Mouse (Mus musculus) CD4-positive, CD25-positive, alpha-beta regulatory T cell, adult 4 months (primary cell): ENCODE data around the gene Wfdc1. TPM values are rescaled to one million over a fixed set of nuclear protein-coding genes. Genes with fewer than 3 reads are reported as not detected.

Source experiments
- ATAC-seq: one replicate; pipeline ENCODE4 v1.8.0; 2017
- polyA plus RNA-seq, 2 experiments: library from polyadenylated mRNA; unstranded; fragments of 100-300 nt; shearing (Covaris generic); gene quantifications; one replicate each; pipeline ENCODE4 v1.2.1; 2017

The Wfdc1 gene
- polyA plus RNA-seq, 2 experiments from 2014 or later: not detected

- no peak for ATAC-seq
Observed at GRCm38 (mm10) chr8:119694696-119695095, 28.5 kb downstream of the Wfdc1 start.

DNA sequence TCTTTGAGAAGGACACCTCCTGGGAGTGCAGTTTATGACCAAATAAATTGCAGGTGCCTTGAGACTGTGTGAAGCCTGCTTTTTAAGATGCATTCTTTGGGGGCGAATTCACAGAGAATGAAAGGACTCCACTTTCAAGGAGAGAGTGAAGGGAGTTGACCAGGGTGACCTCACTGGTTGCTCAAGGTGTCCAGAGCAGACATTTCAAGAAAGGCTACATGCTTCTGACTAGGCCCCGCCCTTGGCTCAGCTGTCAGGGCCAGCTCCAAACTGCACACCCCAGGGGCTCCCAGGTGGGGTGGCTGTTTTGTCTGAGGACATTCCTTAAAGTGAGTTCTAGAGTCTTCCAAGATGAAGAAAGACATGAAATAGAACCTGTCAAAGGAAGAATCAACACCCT, 31.0 kb downstream of the Wfdc1 start:
- no peak for ATAC-seq

- no peak for ATAC-seq
Observed at GRCm38 (mm10) chr8:119698960-119699359, 32.8 kb downstream of the Wfdc1 start.

DNA sequence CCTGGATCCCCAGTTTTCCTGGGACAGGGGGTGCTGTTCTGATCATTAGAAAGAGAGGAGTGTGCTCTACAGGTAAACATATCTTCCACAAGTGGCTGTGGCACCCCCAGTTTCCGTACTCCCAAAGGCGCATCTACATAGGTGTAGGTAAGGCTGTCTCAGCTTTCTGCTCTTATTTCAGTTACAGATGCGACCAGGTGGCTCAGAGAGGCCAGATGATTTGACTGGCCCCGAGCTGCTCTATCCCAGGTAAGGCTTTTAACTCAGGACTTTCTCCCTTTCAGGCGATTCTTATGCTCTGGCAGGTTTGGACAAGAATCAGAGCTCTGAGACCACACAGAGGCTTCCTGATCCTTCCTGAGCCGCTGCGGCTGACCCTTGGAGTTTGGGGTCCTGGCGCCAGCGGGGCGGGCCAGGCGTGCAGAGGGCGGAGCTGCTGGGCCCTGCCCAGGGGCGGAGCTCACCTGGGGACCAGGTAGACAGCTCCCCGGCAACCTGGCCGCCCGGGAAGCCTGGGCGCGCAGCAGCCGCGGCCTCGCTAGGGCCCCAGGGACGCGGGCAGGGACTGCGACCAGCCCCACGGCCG, 33.5 kb downstream of the Wfdc1 start, which contains the start of gene Atp2c2:
Atp2c2 (plus strand) TSS at position 461 of the 586 bp plus-strand sequence.
- no peak for ATAC-seq

- ATAC-seq: no peak
Observed at GRCm38 (mm10) chr8:119702965-119703364, 36.8 kb downstream of the Wfdc1 start.

DNA sequence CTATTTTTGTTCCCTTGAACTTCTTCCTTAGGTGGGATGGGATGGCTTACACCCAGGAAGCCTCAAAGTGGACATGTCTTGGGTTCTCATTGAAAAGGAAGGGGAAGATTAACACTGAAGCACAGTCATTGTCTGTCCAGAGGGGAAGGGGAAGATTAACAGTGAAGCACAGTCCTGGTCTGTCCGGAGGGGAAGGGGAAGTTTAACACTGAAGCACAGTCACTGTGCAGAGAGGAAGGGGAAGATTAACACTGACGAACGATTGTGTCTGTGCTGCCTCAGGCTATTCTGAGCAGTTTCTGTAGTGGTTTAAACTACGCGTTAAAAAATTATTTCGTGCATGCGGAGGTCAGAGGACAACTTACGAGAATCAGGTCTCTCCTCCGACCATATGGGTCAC, 41.0 kb downstream of the Wfdc1 start:
- ATAC-seq: no peak

DNA sequence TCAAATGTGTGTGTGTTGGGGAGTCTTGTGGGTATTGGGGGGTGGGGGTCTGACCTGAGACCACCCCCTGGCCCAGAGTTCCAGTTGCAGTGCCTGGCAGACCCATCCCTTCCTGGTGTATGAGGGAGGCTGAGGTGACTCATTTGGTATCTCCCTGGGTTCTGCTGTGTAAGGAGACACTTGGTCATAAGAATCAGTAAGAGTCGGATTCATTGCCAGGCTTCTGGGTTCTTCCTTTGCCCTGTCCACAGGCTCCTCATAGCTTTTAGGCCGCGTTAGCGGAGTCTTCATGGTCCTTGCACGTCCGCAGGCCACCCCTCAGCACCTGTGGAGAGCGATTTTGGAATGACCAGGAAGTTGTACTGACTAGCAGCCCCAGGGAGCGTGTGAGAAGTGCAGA, 42.3 kb downstream of the Wfdc1 start:
- no peak for ATAC-seq

DNA sequence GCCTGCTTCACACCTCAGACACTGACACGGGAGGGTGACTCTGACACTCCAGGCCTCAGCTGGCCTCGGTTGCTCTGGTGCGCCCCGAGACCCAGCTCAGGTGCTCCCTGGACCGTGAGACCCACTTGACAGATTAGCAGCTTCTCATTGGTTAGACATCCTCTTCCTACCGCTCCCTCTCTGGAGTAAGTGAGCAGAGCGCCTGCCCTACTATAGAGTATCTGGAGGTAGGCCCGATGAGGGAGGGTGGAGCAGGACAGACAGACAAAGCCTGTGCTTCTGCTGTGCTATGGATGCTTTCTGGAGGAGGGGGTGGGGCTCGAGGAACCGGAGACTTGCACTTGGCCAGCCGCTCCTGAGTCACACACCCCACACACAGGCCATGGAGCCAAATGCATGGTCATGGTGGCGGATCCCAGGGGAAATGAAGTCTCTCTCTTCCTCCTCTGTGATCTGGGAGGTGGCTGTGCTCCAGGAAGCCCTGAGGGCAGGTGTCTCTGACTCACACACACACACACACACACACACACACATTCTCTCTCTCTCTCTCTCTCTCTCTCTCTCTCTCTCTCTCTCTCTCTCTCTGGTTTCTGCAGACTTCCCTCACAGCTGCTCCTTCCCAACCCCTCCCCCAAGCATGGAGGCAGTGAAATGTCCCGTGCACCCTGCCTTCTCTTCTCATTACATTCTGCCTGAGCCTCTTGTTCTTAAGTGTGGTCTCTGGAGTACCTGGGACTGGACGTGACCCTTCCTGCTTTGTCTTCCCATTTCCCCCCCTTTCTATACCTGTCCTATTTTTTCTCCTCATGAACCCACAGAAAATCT, 42.9 kb downstream of the Wfdc1 start:
- no peak for ATAC-seq

GRCm38 (mm10) chr8:119709703-119710093, 43.5 kb downstream of the Wfdc1 start:
- no peak for ATAC-seq

DNA sequence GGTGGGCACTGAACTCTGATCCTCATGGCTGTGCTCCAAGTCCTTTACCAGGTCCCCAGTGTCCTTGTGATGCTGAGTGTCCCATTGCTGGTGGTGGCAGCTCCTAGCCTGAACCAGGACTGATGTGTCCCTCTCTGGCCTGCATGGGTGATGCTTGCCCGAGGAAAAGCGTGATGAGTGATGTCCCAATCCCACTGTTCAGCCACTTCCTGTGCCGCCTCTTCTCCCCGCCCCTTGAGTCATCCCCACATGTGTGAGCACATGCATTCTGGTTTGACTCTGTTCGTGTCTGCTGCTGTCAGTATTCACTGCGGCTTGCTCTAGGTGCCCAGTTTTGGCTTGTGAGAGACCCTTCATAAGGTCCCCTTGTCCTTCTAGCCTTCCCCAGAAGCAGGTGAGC, 46.1 kb downstream of the Wfdc1 start:
- ATAC-seq: no peak

DNA sequence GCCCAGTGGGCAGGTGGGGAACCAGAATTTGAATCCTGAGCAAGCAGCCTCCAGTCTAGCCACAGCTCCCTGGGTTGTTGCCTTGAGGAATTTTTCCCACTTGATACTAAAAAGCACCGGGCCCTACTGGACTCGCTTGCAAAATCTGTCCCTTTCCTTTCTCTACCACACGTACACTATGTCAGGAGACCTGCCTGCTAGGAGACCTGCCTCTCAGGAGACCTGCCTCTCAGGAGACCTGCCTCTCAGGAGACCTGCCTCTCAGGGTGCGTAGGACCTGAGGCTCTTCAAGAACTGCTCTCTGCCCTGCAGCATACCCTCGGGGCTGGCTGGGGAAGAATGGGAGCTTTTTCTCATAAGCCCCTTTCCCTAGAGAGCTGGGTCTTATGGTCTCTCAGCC, 47.3 kb downstream of the Wfdc1 start:
- no peak for ATAC-seq

GRCm38 (mm10) chr8:119715221-119715620, 49.1 kb downstream of the Wfdc1 start:
- ATAC-seq: no peak

- ATAC-seq: no peak
Observed at GRCm38 (mm10) chr8:119716730-119717299, 50.6 kb downstream of the Wfdc1 start.

GRCm38 (mm10) chr8:119717765-119718164, 51.6 kb downstream of the Wfdc1 start:
- no peak for ATAC-seq

DNA sequence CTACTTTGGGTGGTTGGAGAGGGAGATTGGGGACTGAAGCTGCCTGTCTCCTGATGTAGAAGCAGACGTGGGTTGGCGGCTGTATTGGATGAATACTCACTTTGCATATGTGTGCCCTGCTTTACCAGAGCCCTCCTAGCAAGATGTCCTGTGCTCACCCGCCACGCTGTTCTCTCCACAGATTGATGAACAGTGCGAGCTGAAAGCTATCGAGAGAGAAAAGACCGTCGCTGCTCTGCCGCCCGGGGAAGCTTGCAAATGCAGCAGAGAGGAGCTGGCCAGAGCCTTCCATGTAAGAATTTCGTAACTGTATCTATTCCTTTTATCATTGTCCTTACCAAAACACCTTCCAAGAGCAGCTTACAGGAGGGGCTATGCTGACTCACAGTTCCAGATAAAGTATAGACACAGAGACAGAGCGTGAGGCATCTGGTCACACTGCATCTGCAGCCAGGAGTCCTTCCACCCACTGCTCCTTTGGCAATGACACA, 52.9 kb downstream of the Wfdc1 start:
- no peak for ATAC-seq

GRCm38 (mm10) chr8:119722348-119722747, 56.2 kb downstream of the Wfdc1 start:
- no peak for ATAC-seq

GRCm38 (mm10) chr8:119723676-119724075, 57.5 kb downstream of the Wfdc1 start:
- ATAC-seq: no peak

GRCm38 (mm10) chr8:119724596-119724995, 58.4 kb downstream of the Wfdc1 start:
- ATAC-seq: no peak

DNA sequence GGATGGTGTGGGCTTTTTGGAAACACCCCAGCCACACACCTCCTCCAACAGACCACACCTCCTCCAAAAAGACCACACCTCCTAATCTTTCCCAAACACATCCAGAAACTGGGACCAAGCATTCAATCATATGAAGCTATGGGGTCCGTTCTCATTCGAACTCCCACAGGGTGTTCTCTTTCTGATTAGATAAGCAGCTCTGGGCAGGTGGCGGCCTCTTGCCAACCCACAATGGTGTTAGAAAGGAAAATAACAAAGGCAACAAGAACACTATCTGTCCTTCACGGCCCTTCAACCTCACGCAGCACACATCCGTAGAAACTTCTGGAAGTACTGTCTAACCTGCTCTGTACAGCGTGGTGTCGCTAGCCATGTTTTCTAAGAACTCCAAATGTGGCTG, 60.9 kb downstream of the Wfdc1 start:
- no peak for ATAC-seq

DNA sequence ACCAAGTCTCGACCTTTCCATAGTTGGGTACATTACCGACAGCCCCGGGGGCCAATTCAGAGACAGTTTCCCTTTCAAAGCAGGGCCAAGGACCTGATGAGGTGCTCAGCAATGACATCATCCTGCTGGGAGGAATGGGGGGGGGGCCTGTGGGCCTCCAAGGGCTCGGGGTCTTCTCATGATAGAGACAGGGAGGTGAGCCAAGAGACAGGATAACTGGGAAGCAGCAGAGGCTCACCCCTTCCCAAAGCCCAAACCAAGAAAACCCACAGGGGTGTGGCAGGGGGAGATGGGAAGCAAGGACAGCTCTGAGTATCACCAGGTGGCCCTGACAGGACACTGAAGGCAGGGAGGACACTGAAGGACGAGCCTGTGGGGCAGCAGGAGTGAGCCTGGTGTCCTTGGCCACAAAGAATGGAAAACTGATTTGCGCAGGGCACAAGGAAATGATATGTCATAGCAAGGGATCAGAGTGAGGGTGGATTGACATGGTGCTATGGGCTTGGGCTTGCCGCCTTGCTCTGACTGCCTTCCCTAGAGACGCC, 62.3 kb downstream of the Wfdc1 start:
- no peak for ATAC-seq

DNA sequence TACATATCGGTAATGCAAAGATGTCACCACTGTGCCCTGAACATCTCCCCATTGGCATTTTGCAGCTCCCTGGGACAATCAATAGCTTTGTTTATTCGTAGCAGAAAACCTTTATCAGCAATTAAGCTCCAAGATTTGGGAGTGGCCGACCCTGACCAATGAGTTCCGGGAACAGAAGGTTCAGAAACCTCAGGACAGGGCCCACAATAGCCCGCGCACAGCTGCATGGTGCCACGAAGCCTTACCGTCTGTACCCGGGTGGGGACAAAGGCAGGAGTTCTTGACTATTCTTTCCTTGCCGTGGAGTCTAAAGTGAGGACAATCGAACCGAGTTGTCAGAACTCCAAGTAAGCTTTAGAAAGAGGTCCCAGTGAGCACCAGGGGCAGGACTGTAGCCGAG, 65.9 kb downstream of the Wfdc1 start:
- no peak for ATAC-seq

- no peak for ATAC-seq
Observed at GRCm38 (mm10) chr8:119736348-119736917, 70.3 kb downstream of the Wfdc1 start.
